Mouse (Mus musculus) kidney, embryonic 15.5 days (tissue): ENCODE measurements around the gene Stat6. TPM values are rescaled to one million over a fixed set of nuclear protein-coding genes. Genes with fewer than 3 reads are reported as not detected.

Source experiments
- polyA plus RNA-seq: library from polyadenylated mRNA; unstranded; fragments of >200 nt; fragmentation: Nextera tagmentation; extraction: Ambion mirVana; gene quantifications from 2 replicates; pipeline ENCODE4 v1.2.1, GENCODE M21; 2015

The Stat6 gene
- polyA plus RNA-seq, 1 experiment from 2014 or later: 27.2 TPM

Other genes with a start within 250 kb of the Stat6 start
- 2.4 and 4.2 TPM in 2 replicates for gene Stac3, start 141.3 kb upstream of the Stat6 start, polyA plus RNA-seq
- gene Ndufa4l2, start 128.0 kb upstream of the Stat6 start, polyA plus RNA-seq: 51.2 and 72.2 TPM in 2 replicates
- gene Shmt2, start 120.5 kb upstream of the Stat6 start, polyA plus RNA-seq: 99.8 and 111 TPM in 2 replicates
- gene Nxph4, start 108.4 kb upstream of the Stat6 start, polyA plus RNA-seq: 1.7 and 3.3 TPM in 2 replicates
- gene Lrp1, start 21.8 kb upstream of the Stat6 start, polyA plus RNA-seq: 52.4 and 65.0 TPM in 2 replicates
- 10.9 TPM in 2 replicates for gene Nemp1, start 23.9 kb downstream of the Stat6 start, polyA plus RNA-seq
- 27.1 and 30.8 TPM in 2 replicates for gene Nab2, start 25.6 kb downstream of the Stat6 start, polyA plus RNA-seq
- 0.65 and 0.81 TPM in 2 replicates for gene Myo1a, start 62.2 kb downstream of the Stat6 start, polyA plus RNA-seq
- gene Tac2, start 81.5 kb downstream of the Stat6 start, polyA plus RNA-seq: 2.2 and 2.3 TPM in 2 replicates
- gene Zbtb39, start 96.6 kb downstream of the Stat6 start, polyA plus RNA-seq: 3.9 TPM in 2 replicates
- 7.5 and 8.3 TPM in 2 replicates for gene Gpr182, start 108.7 kb downstream of the Stat6 start, polyA plus RNA-seq
- 0.12 and 0.14 TPM in 2 replicates for gene Rdh1, start 116.7 kb downstream of the Stat6 start, polyA plus RNA-seq
- gene Rdh16f1, start 116.8 kb downstream of the Stat6 start, polyA plus RNA-seq: 0.34 TPM in 1 of 2 replicates, not detected in the other
- 0.19 TPM in 1 of 2 replicates, not detected in the other for gene Rdh9, start 133.4 kb downstream of the Stat6 start, polyA plus RNA-seq
- 0.36 and 0.45 TPM in 2 replicates for gene Rdh16, start 158.2 kb downstream of the Stat6 start, polyA plus RNA-seq
- 2.0 TPM in 2 replicates for gene Rdh19, start 206.9 kb downstream of the Stat6 start, polyA plus RNA-seq
- gene Rdh16f2, start 223.5 kb downstream of the Stat6 start, polyA plus RNA-seq: 0.64 and 0.72 TPM in 2 replicates
- not detected in 2 replicates for gene Rdh7, start 245.8 kb downstream of the Stat6 start, polyA plus RNA-seq